In genomic region chr19:22670222-22670621, GRCm38 (mm10) we compare ENCODE assay signal across 19 mouse cellular contexts.
DNase-seq lines count a peak whose midpoint lies in the region; ATAC-seq and TF ChIP-seq lines count a peak whose summit lies in the region.
"Had no signal": no experiment of that assay in that cellular context is flagged by ENCODE, and none has a peak within 500 bp of the region (broad histone marks: within the 10 kb centered on the region; RNA-seq: fewer than 3 reads in every experiment).

No protein-coding gene starts in this region.

- peak; percentile 74 for ATAC-seq in hindbrain, postnatal 0 days
- ATAC-seq in hindbrain, embryonic 12.5 days (ENCODE audit: low FRiP score), result no peak

- no peaks in the 10 kb centered on the region for H3K36me3 ChIP-seq in hindbrain, postnatal 0 days (ENCODE audit: insufficient read depth, low read length)
- no peaks in the 10 kb centered on the region for H3K36me3 ChIP-seq in hindbrain, embryonic 12.5 days
- H3K36me3 ChIP-seq: embryonic facial prominence, embryonic 12.5 days; hindbrain, embryonic 15.5 days; limb, embryonic 13.5 days; liver, embryonic 15.5 days; neural tube, embryonic 13.5 days had no signal

- no peak for TF ChIP-seq CTCF in hindbrain, postnatal 0 days (IDR thresholded peaks at IDR 0.05; ENCODE audit: low read depth)

- H3K9me3 ChIP-seq in hindbrain, postnatal 0 days (ENCODE audit: low read length), result no peaks in the 10 kb centered on the region
- no peaks in the 10 kb centered on the region for H3K9me3 ChIP-seq in hindbrain, embryonic 12.5 days (replicated peaks)
- H3K9me3 ChIP-seq: embryonic facial prominence, embryonic 12.5 days; hindbrain, embryonic 15.5 days; limb, embryonic 13.5 days; liver, embryonic 15.5 days; neural tube, embryonic 13.5 days had no signal

- WGBS in hindbrain, postnatal 0 days, result 58% methylated on average over 8 of the region's 8 CpGs
- 83% methylated on average over 8 of the region's 8 CpGs for whole genome bisulfite sequencing in hindbrain, embryonic 12.5 days

- H3K27ac ChIP-seq in hindbrain, postnatal 0 days, result no peak overlapping the region
- no peak overlapping the region for H3K27ac ChIP-seq in hindbrain, embryonic 12.5 days
- H3K27ac ChIP-seq: embryonic facial prominence, embryonic 12.5 days; hindbrain, embryonic 15.5 days; left cerebral cortex, adult 2 months; limb, embryonic 13.5 days; liver, embryonic 15.5 days; neural tube, embryonic 13.5 days had no signal

- H3K4me1 ChIP-seq in hindbrain, postnatal 0 days (ENCODE audit: insufficient read depth, low read length), result no peaks in the 10 kb centered on the region
- no peaks in the 10 kb centered on the region for H3K4me1 ChIP-seq in hindbrain, embryonic 12.5 days
- H3K4me1 ChIP-seq: embryonic facial prominence, embryonic 12.5 days; hindbrain, embryonic 15.5 days; liver, embryonic 15.5 days; neural tube, embryonic 13.5 days had no signal

- no peak overlapping the region for H3K4me2 ChIP-seq in hindbrain, postnatal 0 days (ENCODE audit: low read depth, low read length)
- no peak overlapping the region for H3K4me2 ChIP-seq in hindbrain, embryonic 12.5 days (replicated peaks)
- H3K4me2 ChIP-seq: embryonic facial prominence, embryonic 12.5 days; hindbrain, embryonic 15.5 days; limb, embryonic 13.5 days; liver, embryonic 15.5 days; neural tube, embryonic 13.5 days had no signal

- no peak overlapping the region for H3K9ac ChIP-seq in hindbrain, postnatal 0 days (replicated peaks; ENCODE audit: low read length)
- H3K9ac ChIP-seq in hindbrain, embryonic 12.5 days, result no peak overlapping the region
- H3K9ac ChIP-seq: embryonic facial prominence, embryonic 12.5 days; hindbrain, embryonic 15.5 days; limb, embryonic 13.5 days; liver, embryonic 15.5 days; neural tube, embryonic 13.5 days had no signal

- DNase-seq in hindbrain, postnatal 0 days (ENCODE audit: low spot score), result peak; percentile 66
- DNase-seq in Muller cell, postnatal 12 days (ENCODE audit: inconsistent ontology term), result peak; percentile 96
- DNase-seq in brain, adult 2 months (ENCODE audit: low read depth, low spot score), result peak; percentile 57
- peak; percentile 21 for DNase-seq in lung, postnatal 25 days (ENCODE audit: low spot score)
- no peak for DNase-seq in frontal cortex, postnatal 36 days (ENCODE audit: low spot score in 2 of 2)
- DNase-seq in heart, adult 9 months (ENCODE audit: low spot score in 2 of 2), result no peak
- DNase-seq: gastrocnemius, postnatal 14 days; heart, postnatal 14 days; kidney, adult 11 months; kidney, postnatal 10 days; right cerebral cortex, postnatal 4 days; thymus, postnatal 14 days had no signal

- H3K27me3 ChIP-seq in hindbrain, postnatal 0 days (ENCODE audit: insufficient read depth, low read length), result no peaks in the 10 kb centered on the region
- H3K27me3 ChIP-seq in hindbrain, embryonic 12.5 days, result no peaks in the 10 kb centered on the region
- H3K27me3 ChIP-seq: embryonic facial prominence, embryonic 12.5 days; hindbrain, embryonic 15.5 days; limb, embryonic 13.5 days; liver, embryonic 15.5 days; neural tube, embryonic 13.5 days had no signal

- H3K4me3 ChIP-seq in hindbrain, postnatal 0 days (ENCODE audit: low read length), result no peak overlapping the region
- no peak overlapping the region for H3K4me3 ChIP-seq in hindbrain, embryonic 12.5 days
- H3K4me3 ChIP-seq: embryonic facial prominence, embryonic 12.5 days; hindbrain, embryonic 15.5 days; left cerebral cortex, adult 2 months; limb, embryonic 13.5 days; liver, embryonic 15.5 days; neural tube, embryonic 13.5 days had no signal

Comparison
In these comparisons a context has a peak if more than half of its experiments do, and no peak if none do; other contexts are left out.
1. DNase-seq: peak in hindbrain, postnatal 0 days (single experiment), Muller cell, postnatal 12 days (single experiment), brain, adult 2 months (single experiment) and lung, postnatal 25 days (single experiment); none in frontal cortex, postnatal 36 days (0 of 2) and heart, adult 9 months (0 of 2).